Mouse (Mus musculus) midbrain, embryonic 11.5 days (tissue): ENCODE data around the gene Ube2n. TPM values are rescaled to one million over a fixed set of nuclear protein-coding genes. Genes with fewer than 3 reads are reported as not detected.
"Not testable (repeated sequence)": the region's sequence is repeated elsewhere in the genome, so short reads cannot be mapped to it uniquely, and the experiment has no call there.

Experiments used
- ATAC-seq: fragments of 200-750 bp; cut with Nextera tagmentation; 2 replicates; pipeline ENCODE4 v1.8.0; 2017; ENCODE audit warnings: moderate TSS enrichment, moderate library complexity; ENCODE audit not compliant: low FRiP score
- DNase-seq: peaks from one replicate; pipeline ENCODE4 v3.0.0; 2015; ENCODE audit warnings: low spot score; ENCODE audit errors: missing footprints
- H3K27ac ChIP-seq: fragments of 300-500 bp; sonication (generic); 2 replicates; pipeline ENCODE4 v1.5.1; 2014; ENCODE audit warnings: low read depth, low read length
- H3K27me3 ChIP-seq: fragments of 300-500 bp; sonication (generic); 2 replicates; pipeline ENCODE4 v1.6.1; 2014; ENCODE audit warnings: mild to moderate bottlenecking, low read length, moderate library complexity, mixed read lengths; ENCODE audit not compliant: control insufficient read depth, insufficient read depth
- H3K36me3 ChIP-seq: fragments of 300-500 bp; sonication (generic); 2 replicates; pipeline ENCODE4 v1.6.1; 2014; ENCODE audit warnings: mild to moderate bottlenecking, low read length, moderate library complexity, mixed read lengths; ENCODE audit not compliant: control insufficient read depth, insufficient read depth
- H3K4me1 ChIP-seq: fragments of 300-500 bp; sonication (generic); 2 replicates; pipeline ENCODE4 v1.6.1; 2014; ENCODE audit warnings: low read length; ENCODE audit not compliant: control insufficient read depth, insufficient read depth
- H3K4me2 ChIP-seq: fragments of 300-500 bp; sonication (generic); 2 replicates; pipeline ENCODE4 v1.6.1; 2014; ENCODE audit warnings: mild to moderate bottlenecking, moderate library complexity
- H3K4me3 ChIP-seq: fragments of 300-500 bp; sonication (generic); 2 replicates; pipeline ENCODE4 v1.5.1; 2014; ENCODE audit warnings: low read depth, low read length
- H3K9ac ChIP-seq: fragments of 300-500 bp; sonication (generic); 2 replicates; pipeline ENCODE4 v1.6.1; 2014; ENCODE audit warnings: low read length
- H3K9me3 ChIP-seq: fragments of 300-500 bp; sonication (generic); 2 replicates; pipeline ENCODE4 v1.6.1; 2016; ENCODE audit warnings: low read length; ENCODE audit not compliant: control insufficient read depth
- WGBS: fragments of 180-500 bp; shearing (Covaris S2); extraction: QIAGEN DNeasy Blood & Tissue Kit; methylation state at CpG from one replicate; pipeline ENCODE4 v1.1.7; 2014; 5-methylcytosine and 5-hydroxymethylcytosine counted together
- polyA plus RNA-seq: library from polyadenylated mRNA; unstranded; fragments of >200 nt; fragmentation: Nextera tagmentation; extraction: Ambion mirVana; gene quantifications from 2 replicates; pipeline ENCODE4 v1.2.1, GENCODE M21; 2014

Ube2n gene
- polyA plus RNA-seq, 1 experiment from 2014 or later, result 522 TPM

DNA sequence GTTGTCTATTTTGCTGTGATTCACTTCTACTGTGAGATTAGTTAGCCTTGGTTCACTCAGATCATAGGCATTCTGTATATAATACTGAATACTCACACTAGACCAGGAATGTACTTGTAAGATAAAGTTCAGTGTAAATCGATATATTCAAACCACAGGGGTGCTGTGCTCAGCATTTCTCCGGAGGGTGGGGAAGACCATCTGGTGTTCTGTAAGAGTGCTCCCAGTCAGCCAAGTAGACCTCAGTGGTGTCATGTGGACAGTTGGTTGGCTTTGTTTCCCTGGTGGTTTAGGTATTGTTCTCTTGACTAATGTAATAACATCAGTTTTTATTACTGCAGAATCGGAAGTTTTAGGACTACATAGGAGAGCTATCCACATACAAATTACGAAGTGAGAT is 30.1 kb downstream of the Ube2n start:
- H3K4me2 ChIP-seq, result no peak overlapping the region
- no peaks in the 10 kb centered on the region for H3K4me1 ChIP-seq
- no peaks in the 10 kb centered on the region for H3K9me3 ChIP-seq
- H3K27me3 ChIP-seq, result no peaks in the 10 kb centered on the region
- DNase-seq (peak; percentile 82), ATAC-seq (no peak)
- H3K4me3 ChIP-seq, result no peak overlapping the region
- H3K27ac ChIP-seq, result no peak overlapping the region
- H3K36me3 ChIP-seq, result no peaks in the 10 kb centered on the region; the same call in 1 of the 2 replicates
- no peak overlapping the region for H3K9ac ChIP-seq
- 87% methylated on average over 4 of the region's 4 CpGs for WGBS

- no peak overlapping the region for H3K4me2 ChIP-seq
- H3K9ac ChIP-seq, result no peak overlapping the region
- no peak overlapping the region for H3K4me3 ChIP-seq
- no peaks in the 10 kb centered on the region; the same call in 1 of the 2 replicates for H3K36me3 ChIP-seq
- 94% methylated on average over 2 of the region's 2 CpGs for WGBS
- H3K9me3 ChIP-seq, result no peaks in the 10 kb centered on the region
- ATAC-seq (no peak), DNase-seq (no peak)
- no peaks in the 10 kb centered on the region for H3K4me1 ChIP-seq
- H3K27ac ChIP-seq, result no peak overlapping the region
- no peaks in the 10 kb centered on the region for H3K27me3 ChIP-seq
Measured at GRCm38 (mm10) chr10:95546178-95546577, 31.2 kb downstream of the Ube2n start.

GRCm38 (mm10) chr10:95548154-95548826 is 33.3 kb downstream of the Ube2n start:
- H3K4me2 ChIP-seq, result no peak overlapping the region
- DNase-seq (no peak), ATAC-seq (no peak)
- no peaks in the 10 kb centered on the region for H3K4me1 ChIP-seq
- H3K27me3 ChIP-seq, result no peaks in the 10 kb centered on the region
- no peak overlapping the region for H3K9ac ChIP-seq
- H3K9me3 ChIP-seq, result no peaks in the 10 kb centered on the region
- 89% methylated on average over 11 of the region's 11 CpGs for WGBS
- no peak overlapping the region for H3K27ac ChIP-seq
- H3K36me3 ChIP-seq, result no peaks in the 10 kb centered on the region; the same call in 1 of the 2 replicates
- no peak overlapping the region for H3K4me3 ChIP-seq

DNA sequence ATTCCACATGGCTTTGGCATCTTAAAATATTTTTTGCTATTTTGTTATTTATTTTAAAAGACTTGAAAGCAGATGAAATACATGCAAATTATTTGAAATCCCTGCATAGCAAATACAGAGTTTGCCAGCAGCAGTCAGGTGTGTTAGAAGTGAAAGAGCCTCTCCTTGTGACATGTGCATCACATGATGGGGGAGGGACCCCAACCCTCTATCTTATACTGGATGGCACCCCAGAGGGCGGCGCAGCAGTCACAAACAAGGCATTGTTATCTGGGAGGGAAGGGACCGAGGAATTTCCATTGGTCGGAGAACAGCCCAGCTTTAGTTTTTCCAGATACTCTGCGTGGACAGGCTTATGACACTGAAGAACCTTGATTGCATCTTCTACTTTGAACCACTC is 34.1 kb downstream of the Ube2n start:
- not testable (repeated sequence) for H3K4me2 ChIP-seq, H3K9me3 ChIP-seq, H3K36me3 ChIP-seq, H3K27ac ChIP-seq, H3K9ac ChIP-seq, ATAC-seq, H3K27me3 ChIP-seq, DNase-seq, H3K4me3 ChIP-seq, H3K4me1 ChIP-seq
- 68% methylated on average over 5 of the region's 5 CpGs for WGBS

GRCm38 (mm10) chr10:95550506-95550905 is 35.6 kb downstream of the Ube2n start:
- H3K36me3 ChIP-seq, result no peaks in the 10 kb centered on the region; the same call in 1 of the 2 replicates

GRCm38 (mm10) chr10:95551752-95552151 is 36.8 kb downstream of the Ube2n start:
- Histone ChIP-seq H3K27ac (no peak overlapping the region), H3K4me3 (no peak overlapping the region), H3K4me2 (no peak overlapping the region), H3K27me3 (no peaks in the 10 kb centered on the region), H3K36me3 (no peaks in the 10 kb centered on the region), H3K9ac (no peak overlapping the region), H3K9me3 (no peaks in the 10 kb centered on the region), H3K4me1 (no peaks in the 10 kb centered on the region)
- DNase-seq (no peak), ATAC-seq (no peak)

More at GRCm38 (mm10) chr10:95550506-95550905, 35.6 kb downstream of the Ube2n start:
- no peak overlapping the region for H3K27ac ChIP-seq
- DNase-seq, result peak; percentile 90
- no peaks in the 10 kb centered on the region for H3K27me3 ChIP-seq
- no peak for ATAC-seq
- H3K4me3 ChIP-seq, result no peak overlapping the region
- 69% methylated on average over 1 of the region's 1 CpGs for WGBS
- no peaks in the 10 kb centered on the region for H3K4me1 ChIP-seq
- no peak overlapping the region for H3K4me2 ChIP-seq
- H3K9me3 ChIP-seq, result no peaks in the 10 kb centered on the region
- H3K9ac ChIP-seq, result no peak overlapping the region

- no peaks in the 10 kb centered on the region for H3K4me1 ChIP-seq
- H3K9ac ChIP-seq, result no peak overlapping the region
- no peaks in the 10 kb centered on the region for H3K36me3 ChIP-seq
- no peak overlapping the region for H3K27ac ChIP-seq
- ATAC-seq (no peak), DNase-seq (no peak)
- WGBS, result 74% methylated on average over 3 of the region's 3 CpGs
- H3K4me2 ChIP-seq, result no peak overlapping the region
- H3K9me3 ChIP-seq, result no peaks in the 10 kb centered on the region
- no peak overlapping the region for H3K4me3 ChIP-seq
- no peaks in the 10 kb centered on the region for H3K27me3 ChIP-seq
Measured at GRCm38 (mm10) chr10:95552326-95552725, 37.4 kb downstream of the Ube2n start.

DNA sequence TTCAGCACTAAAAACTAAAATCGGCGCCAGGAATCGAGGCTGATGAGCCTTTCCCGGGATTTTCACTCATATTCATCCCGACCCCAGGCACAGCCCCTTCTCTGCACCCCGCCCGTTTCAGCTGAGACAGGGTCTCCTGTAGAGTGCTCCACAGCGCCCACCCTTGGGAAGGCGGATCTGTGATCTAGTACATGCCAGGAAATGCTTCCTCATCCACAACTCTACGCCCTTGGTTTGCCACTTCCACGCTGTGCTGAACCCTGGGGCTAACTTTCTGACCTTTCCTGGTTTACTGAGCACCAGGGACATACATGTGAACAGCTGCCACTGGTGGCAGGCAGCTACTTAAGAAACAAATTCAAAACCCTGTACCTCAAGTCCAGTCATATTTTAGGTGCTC is 40.9 kb downstream of the Ube2n start:
- no peak for ATAC-seq
- H3K36me3 ChIP-seq, result no peaks in the 10 kb centered on the region
- H3K27ac ChIP-seq, result no peak overlapping the region
- H3K27me3 ChIP-seq, result no peaks in the 10 kb centered on the region
- no peak overlapping the region for H3K9ac ChIP-seq
- peaks cover 3% of the 10 kb centered on the region; the same call in 1 of the 2 replicates for H3K4me1 ChIP-seq
- H3K9me3 ChIP-seq, result no peaks in the 10 kb centered on the region
- no peak overlapping the region for H3K4me2 ChIP-seq
- no peak for DNase-seq
- WGBS, result 85% methylated on average over 11 of the region's 11 CpGs
- no peak overlapping the region for H3K4me3 ChIP-seq

DNA sequence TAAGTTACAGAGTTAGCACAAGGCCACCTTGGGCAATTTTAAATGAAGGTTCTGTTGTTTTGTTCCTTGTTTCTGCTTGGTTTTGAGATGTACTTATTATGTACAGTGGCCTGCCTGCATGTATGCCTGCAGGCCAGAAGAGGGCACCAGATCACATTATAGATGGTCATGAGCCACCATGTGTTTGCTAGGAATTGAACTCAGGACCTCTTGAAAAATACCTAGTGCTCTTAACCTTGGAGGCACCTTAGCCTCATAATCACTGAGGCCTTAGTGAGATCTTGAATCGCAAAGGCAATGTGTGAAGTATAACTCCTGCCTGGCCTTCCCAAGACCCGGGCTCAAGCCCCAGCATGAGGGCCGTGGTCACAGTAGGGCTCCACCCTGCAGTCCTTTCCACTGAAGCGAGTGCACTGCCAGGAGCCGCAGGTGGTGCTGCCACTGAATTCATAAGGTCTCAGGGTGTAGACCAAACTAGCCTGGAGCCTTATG is 42.4 kb downstream of the Ube2n start:
- ATAC-seq, result peak; percentile 35; the same call in 1 of the 2 replicates

More for the DNA sequence above, 42.4 kb downstream of the Ube2n start:
- no peaks in the 10 kb centered on the region for H3K27me3 ChIP-seq
- no peak overlapping the region for H3K4me2 ChIP-seq
- no peaks in the 10 kb centered on the region for H3K9me3 ChIP-seq
- H3K36me3 ChIP-seq, result no peaks in the 10 kb centered on the region
- DNase-seq, result no peak
- H3K9ac ChIP-seq, result no peak overlapping the region
- no peak overlapping the region for H3K27ac ChIP-seq
- peaks cover 15% of the 10 kb centered on the region for H3K4me1 ChIP-seq
- 80% methylated on average over 5 of the region's 5 CpGs for WGBS
- no peak overlapping the region for H3K4me3 ChIP-seq
